Mouse (Mus musculus): ENCODE results near the gene Mettl23.

DNA sequence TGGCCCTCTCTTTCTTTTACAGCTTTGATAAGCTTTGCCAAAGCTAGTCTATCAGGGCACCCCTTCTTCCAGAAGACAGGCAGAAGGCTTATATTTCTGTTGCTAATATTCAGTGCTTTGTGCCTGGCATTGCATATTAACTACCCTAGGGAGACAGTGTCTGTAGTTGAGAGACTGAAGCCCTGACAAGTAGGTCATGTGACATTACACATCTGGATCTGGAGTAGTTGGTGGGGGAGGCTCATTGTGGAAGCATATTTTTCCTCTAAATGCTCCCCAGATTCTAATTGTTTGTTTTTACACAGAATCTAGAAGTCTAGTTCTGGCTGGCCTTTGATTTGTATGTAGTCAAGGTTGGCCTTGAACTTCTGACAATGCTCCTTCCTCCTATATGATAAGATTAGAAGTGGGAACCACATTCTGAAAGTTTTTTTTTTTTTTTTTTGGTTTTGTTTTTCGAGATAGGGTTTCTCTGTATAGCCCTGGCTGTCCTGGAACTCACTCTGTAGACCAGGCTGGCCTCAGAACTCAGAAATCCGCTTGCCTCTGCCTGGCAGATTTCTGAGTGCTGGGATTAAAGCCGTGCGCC, 3.6 kb downstream of the Mettl23 start:
- TF ChIP-seq CTCF (IDR thresholded peaks at IDR 0.05; ENCODE audit: low read depth, low read length) (no peak), POLR2A (IDR thresholded peaks at IDR 0.05; ENCODE audit: extremely low read depth, insufficient read depth, low read length) (no peak)
